Mouse (Mus musculus): ENCODE data around the gene Gm20390.
"Not testable (repeated sequence)": the region's sequence is repeated elsewhere in the genome, so short reads cannot be mapped to it uniquely, and the experiment has no call there.

The Gm20390 gene

DNA sequence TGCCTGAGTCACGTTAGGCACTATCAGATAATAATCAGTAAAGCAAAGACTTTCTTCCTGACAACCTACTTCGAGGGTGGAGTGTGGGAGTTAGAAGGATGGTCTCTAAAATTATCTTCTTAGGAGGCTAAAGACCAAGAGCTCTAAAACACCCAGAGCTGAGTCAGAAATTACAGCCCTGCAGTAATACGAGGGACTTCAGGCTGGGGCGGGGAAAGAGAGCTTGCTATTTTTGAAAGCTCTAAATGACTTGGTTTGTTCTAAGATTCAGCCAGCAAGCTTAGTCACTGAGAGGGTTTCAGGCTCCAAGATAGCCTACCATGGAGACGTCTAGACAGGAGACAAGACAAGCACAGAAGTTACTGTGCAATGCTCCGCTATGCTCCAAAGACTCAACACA is 2.7 kb downstream of the Gm20390 start:
- peak; percentile 56 for ATAC-seq (ENCODE audit: low TSS enrichment)

DNA sequence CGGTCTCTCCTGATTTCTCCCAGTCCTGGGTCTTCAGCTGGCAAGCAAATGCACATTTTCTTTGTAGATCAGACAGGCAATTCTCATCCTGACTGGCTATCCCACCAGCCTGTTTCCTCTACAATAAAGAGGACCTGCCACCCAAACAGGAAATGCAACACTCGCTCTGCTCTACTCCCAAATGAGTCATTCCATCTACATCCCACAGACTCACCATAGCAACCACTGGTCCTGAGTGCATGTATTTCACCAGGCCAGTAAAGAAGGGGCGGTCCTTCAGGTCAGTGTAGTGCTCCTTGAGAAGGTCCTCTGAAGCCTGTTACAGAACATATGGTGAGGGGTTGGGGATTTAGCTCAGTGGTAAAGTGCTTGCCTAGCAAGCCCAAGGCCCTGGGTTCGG is 5.1 kb downstream of the Gm20390 start:
- ATAC-seq (ENCODE audit: low TSS enrichment) = no peak

DNA sequence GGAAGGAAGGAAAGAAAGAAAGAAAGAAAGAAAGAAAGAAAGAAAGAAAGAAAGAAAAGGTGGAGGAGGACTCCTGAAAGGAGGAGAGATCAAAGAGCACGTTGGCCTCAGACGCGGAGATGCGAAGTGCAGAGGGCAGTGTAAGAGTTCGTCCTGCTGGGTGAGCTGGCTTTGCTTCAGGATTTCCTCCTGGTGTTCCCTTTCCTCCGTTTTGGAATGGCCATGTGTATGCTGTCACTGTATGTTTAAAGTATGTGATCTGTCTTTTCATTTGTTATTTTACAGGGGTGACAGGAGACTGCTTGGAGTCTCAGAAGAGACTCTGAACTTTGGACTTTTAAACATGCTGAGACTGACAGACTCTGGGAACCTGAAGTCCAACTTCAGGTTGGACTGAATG is 6.6 kb downstream of the Gm20390 start:
- ATAC-seq (ENCODE audit: low TSS enrichment) = no peak

DNA sequence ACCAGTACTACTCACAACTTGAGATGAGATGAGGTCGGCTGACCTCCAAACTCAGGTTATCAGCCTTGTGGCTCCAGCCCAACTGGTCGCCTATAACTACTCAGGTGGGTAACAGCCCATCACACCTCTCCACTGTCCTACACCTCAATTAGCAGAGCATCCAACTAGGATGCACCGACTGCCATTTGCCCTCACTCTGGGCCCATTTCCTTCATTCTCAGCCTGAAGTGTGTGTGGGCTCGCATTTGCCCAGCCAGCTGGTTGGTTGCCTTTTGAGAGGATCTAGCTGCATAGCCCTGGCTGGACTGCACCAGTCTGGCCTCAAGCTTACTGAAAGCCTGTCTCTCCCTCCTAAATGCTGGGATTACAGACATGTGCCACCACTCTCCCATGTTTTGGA is 10.3 kb downstream of the Gm20390 start:
- no peak for ATAC-seq (ENCODE audit: low TSS enrichment)

DNA sequence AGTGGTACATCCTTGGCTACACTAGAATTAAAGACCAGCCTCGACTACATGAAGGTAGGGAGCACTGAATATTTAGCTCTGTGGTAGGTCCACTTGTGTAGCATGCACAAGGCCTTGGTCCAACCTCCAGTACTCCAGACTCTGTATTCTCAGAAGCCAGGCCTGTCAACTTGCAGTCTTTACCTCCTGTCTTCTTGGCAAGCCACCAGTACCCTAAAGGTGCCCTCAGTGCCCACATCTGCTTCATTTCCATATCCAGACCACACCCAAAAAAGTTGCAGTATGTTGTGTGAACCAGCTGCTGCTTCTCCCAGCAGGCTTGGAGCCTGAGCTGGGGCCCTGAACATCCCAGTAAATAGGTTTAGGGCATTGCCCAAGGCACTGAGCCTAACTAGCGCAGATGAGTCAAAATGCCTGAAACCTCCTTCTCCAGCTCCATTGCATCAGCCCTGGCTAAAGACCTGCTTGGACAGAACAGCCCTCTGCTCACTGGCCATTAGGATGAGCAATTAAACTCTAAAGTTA is 11.0 kb downstream of the Gm20390 start:
- no peak for ATAC-seq (ENCODE audit: low TSS enrichment)

DNA sequence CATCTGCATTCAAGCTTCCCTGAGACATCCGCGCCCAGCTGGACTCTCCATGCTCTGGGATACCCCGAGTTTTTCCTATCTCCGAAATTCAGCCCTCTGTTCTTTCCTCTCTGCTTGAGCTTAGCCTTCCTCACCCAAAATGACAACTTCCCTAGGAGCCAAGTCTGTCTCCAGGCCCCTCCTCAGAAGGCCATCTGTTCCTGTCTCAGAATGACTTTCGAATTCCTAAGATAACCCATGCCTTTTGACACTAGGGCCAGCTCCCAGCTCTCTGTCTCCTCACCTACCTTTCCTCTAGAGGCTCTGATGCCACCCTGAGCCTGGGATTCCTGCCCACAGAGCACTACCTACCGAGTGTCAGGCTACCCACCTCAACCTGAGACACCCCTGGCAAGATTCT is 11.9 kb downstream of the Gm20390 start, which contains the start of gene Nme2:
Gene Nme2, minus strand, starts transcription at position 101 of the 400 bp plus-strand sequence.
- ATAC-seq (ENCODE audit: low TSS enrichment) = peak; percentile 29; the same call in 1 of the 2 replicates

DNA sequence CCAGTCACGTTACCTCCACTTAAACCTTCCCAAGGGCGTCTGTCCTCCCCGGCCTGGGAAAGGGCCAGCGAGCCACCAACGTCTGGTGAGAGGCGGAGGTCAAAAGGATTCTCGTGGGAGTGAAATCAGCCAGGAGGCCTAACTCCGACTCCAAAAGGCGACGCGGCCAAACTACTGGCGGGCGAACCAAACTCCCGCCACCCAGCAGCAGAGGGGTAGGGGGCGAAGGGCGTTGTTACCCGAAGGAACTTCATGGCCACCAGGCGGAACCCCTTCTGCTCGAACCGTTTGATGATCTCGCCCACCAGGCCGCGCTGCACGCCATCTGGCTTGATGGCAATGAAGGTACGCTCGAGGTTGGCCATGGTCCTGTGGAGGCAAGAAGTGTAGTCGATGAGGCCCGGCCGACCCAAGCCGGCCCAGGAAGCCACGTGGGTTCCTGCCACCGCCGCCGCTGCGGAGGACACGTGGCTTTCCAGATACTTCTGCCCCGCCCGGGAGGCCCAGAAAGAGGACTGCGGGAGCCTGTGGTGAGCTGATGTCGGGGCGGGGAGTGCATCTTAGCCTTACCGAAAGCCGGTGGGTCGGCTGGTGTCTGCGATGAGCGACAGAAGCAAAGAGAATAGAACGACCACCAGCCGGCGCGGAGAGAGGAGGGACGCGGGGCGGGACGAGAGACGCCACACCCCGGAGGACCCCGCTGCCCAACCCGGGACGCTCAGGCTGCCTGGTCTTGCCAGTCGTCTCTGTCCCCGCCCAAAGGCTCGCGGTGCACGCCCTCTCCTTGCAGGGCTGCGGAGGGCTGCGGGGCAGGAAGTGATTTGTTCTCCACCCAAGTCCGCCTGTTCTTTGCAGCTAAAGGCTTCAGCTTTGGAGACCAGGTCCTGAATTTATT is 12.6 kb downstream of the Gm20390 start:
- ATAC-seq (ENCODE audit: low TSS enrichment) = peak; percentile 91

DNA sequence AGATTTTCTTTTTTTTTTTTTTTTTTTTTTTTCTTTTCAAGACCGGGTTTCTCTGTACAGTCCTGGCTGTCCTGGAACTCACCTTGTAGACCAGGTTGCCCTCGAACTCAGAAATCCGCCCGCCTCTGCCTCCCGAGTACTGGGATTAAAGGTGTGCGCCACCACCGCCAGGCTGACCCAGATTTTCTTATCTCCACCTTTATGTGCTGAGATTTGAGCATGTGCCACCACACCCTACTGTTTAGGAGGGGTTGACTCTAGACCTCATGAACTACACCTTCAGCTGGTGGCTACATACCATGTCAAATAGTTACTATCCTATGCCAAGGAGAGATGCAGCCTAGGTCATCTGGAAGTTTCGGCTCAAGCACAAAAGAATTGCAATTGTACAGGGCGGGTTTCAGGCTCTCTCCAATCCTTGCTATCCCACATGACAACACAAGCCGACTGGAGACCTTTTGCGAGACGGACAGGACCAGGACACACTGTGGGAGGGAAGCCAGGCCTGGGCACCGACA is 13.3 kb downstream of the Gm20390 start:
- peak; percentile 10; the same call in 1 of the 2 replicates for ATAC-seq (ENCODE audit: low TSS enrichment)

DNA sequence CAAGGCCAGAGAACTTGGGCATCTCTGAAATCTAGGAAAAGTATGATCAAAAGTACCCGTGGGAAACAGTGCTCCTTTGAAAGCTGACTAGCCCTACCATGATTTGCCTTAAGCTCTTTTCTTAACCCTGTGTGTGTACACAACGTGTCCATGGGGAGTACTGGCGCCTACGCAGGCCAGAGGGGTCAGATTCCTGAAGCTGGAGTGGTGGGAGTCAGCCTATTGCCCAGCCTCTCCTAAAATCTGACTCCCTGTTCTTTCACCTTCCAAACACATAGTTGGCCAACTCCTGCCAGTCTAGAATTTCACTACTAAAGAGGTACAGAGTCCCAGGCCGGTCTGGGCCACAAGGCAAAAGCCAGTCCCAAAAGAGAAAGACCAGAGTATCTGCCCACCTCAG is 15.7 kb downstream of the Gm20390 start:
- no peak for ATAC-seq (ENCODE audit: low TSS enrichment)

DNA sequence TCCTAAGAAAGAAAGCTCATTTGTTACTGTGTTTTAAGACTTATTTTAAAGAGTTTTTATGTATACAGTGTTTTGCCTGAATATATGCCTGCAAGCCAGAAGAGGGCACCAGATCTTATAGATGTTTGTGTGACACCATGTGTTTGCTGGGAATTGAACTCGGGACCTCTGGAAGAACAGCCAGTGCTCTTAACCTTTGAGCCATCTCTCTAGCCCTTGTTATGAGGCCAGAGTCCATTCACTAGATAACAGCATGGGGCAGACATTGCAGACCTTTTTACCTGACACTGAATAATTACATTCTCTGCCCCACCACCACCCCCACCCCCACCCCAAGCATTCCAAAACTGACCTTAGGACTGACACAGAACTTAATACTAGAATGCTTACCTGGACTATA is 18.0 kb downstream of the Gm20390 start:
- ATAC-seq (ENCODE audit: low TSS enrichment) = no peak

DNA sequence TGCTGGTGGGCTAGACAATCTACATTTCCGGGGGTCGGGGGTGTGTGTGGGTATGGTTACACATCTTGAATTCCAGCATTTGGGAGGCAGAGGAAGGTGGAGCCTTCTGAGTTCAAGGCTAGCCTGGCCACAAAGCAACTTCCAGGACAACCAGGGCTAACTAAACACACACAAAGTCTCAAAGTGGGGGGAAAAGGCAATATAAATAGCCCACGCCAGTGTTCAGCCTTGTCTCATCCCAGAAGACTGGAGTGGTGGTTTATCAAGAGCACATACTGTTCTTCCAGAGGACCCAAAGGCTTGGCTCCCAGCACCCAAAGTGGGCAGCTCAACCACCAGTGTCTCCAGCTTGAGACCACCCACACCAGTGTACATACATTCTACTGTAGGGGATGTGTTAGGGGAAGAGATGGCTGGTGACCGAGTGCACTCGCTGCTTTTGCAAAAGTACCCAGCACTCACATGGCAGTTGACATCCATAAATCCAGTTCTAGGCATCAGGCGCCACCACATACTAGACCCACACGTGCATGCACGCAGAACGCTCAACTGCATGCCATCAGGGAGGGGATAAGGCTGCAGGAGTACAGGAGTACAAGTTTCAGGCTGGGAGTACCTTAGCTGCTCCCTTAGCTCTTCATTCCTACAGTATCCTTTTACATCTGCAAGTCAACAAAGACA is 19.1 kb downstream of the Gm20390 start:
- peak; percentile 22; the same call in 1 of the 2 replicates for ATAC-seq (ENCODE audit: low TSS enrichment)

DNA sequence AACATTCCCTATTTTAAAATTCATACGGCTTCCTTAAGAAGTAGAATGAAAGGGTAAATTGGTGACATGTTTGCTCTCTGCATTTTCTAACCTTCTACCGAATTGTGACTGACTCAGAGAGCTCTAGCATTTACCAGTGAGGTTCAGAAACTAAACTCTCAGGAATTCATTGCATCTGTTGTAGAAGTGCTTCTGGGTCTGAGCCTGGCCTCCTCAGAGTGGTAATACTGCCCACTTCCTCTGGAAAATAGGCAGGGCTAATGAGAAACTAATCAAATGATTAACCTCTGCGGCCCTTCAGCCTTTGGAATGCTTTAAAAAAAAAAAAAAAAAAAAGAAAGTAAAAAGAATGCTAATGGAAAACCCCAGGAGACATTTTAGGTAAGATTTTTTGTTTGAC is 23.1 kb downstream of the Gm20390 start:
- ATAC-seq (ENCODE audit: low TSS enrichment) = no peak

DNA sequence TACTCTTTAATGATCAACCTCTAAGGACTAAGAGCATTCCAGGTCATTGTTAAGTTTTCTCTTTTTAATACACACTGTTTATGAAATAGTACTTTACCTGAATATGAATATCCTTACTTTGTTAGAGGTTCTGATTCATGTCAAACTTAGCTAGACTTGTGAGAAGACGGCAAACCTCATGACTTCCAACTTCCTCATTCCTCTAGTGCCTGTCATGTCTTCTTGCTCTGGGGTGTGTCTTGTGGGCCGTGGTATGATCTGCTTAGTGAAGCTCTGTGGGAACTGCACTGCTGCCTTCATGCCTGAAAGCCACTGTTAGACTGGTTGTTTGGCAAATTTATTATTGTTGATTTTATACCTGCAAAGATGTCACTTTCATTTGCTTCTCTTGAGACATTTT is 27.2 kb downstream of the Gm20390 start:
- ATAC-seq (ENCODE audit: low TSS enrichment) = no peak

DNA sequence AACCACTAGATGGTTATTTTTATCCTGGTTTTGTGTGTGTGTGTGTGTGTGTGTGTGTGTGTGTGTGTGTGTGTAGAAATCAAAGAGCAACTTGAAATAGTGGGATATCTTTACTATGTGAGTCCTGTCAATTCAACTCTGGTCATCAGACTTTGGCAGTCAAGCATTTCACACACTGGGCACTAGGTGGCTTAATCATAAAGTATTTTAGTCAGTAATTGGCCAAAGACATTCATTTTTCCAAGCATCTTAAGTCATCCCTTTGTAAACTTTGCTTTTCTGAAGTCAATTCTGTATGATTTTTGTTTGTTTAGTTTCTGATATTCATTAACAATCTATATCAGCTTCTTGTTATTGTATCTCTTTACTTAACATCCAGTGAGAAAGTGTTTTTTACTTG is 39.0 kb downstream of the Gm20390 start:
- ATAC-seq (ENCODE audit: low TSS enrichment) = no peak

DNA sequence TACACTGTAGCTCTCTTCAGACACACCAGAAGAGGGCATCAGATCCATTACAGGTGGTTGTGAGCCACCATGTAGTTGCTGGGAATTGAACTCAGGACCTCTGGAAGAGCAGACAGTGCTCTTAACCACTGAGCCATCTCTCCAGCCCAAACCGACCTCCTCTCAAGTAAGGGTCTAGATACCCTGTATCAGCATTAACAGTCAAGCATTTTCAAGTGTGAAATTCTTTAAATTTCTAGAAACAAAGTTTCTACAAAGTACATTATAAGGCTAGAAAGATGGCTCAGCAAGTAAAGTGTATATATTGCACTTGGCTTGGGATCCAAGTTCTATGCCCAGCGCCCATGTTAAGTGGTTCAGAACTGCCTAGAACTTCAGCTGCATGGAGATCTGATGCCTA is 53.1 kb downstream of the Gm20390 start:
- not testable (repeated sequence) for ATAC-seq (ENCODE audit: low TSS enrichment)

DNA sequence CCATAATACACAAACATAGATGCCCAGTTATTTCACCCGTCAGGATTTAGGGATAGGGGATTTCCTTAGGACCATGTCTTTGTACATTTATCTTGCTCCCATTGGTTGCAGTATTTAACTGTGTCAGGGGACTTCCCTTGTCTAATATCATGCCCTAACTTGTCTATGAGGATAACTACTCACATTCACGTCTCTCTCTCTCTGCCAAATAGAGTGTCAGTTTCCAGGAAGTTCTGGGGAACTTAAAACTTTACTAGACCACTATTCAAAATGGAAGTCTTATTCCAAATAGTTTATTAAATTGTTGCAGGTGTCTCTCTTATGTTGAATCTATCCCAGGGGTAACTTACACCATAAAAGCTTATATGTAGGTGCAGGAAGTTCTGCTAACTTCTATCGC is 56.5 kb downstream of the Gm20390 start:
- ATAC-seq (ENCODE audit: low TSS enrichment) = no peak

DNA sequence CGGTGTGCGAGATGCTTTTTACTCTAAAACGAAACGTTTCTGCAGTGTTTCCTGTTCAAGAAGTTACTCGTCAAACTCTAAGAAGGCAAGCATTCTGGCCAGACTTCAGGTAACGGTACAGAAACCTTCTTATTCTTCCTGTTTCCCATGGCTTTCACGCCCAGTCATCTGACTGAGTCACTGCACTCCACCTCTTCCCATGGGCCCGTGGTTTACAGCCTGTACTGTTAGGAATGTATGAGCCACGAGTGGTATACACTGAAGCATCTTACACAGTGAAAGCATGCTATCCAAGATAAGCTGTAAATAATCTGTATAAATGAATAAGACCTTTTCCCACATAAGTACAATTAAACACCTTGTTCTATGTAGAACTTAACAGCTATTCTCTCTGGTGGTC is 59.3 kb downstream of the Gm20390 start:
- ATAC-seq (ENCODE audit: low TSS enrichment) = no peak

DNA sequence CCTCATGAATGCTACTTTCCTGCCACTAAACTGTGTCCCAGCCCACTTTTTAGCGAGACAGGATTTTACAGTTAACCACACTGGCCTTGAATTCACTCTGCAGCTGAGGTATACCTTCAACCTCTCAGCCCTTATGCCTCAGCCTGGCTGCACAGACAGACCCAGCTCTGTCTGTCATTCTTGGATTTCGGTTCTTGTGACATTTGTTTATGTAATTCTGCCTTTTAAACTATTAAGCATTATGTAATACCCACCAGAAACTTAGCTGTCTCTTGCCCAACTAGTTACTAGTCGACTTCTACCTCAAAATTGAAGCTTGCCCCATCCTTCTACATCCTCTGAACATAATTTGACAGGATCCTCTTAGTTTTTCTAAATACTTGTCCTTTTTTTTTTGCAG is 60.3 kb downstream of the Gm20390 start:
- ATAC-seq (ENCODE audit: low TSS enrichment) = no peak

DNA sequence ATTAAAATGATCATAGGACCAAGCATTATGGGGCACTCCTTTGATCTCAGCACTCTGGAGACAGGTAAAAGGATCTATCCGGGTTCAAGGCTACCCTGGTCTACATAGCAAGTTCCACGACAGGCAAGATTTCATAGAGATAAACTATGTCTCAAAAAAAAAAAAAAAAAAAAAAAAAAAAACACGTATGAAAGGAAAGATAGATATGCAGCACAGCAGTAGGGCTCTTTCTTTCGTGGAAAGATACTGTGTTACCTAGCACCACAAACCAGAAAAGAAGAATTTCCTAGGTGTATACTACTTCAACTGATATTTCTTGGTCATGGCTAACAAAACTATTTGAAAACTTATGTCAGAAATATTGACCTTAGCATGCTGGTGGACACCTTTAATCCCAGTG is 61.3 kb downstream of the Gm20390 start:
- no peak for ATAC-seq (ENCODE audit: low TSS enrichment)

Data from frontal cortex, adult (tissue).